Mouse (Mus musculus) R1 (cell line): Measurements from ENCODE around the gene Cyth1.
A peak's percentile ranks its signal among the peaks of the same experiment; 100 is the strongest.

Source experiments
- DNase-seq: peaks from one replicate; pipeline ENCODE4 v3.0.0-alpha.2; 2018; ENCODE audit warnings: low read depth, low spot score

Gene Cyth1

DNA sequence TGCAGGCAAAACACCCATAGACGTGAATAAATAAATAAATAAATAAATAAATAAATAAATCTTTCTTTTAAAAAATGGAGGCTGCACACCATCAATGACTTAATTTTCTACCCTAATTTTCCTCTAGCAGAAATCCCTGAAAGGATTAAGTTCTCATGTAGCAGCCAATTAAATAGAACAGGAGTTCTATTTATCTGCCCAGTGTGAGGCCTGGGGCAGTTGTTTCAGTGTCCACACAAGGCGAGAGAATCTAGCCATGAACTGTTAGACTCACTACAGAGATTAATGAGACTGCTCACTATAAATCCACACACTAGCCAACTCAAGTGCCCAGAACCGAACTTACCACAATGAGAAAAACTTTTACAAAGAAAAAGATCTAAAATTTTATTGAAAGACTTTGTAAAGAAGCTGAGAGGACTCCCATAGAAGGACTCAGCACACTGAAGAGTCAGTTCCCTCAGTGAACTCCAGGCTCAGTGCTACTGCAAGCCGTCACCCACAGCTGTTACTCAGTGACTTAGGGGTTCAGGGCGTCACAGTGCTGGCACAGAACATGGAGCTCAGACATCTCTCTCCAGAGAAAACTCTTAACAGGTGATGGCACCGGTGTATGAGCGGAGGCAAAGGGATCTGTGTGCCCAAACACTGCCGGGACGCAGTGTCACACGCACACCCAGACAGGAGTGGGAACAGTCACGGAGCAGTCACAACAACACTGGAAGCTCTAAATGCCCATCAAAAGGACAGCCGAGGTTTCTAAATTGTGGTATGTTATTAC is 23.1 kb downstream of the Cyth1 start:
- DNase-seq: no peak

GRCm38 (mm10) chr11:118223416-118224067 is 24.9 kb downstream of the Cyth1 start:
- no peak for DNase-seq

DNA sequence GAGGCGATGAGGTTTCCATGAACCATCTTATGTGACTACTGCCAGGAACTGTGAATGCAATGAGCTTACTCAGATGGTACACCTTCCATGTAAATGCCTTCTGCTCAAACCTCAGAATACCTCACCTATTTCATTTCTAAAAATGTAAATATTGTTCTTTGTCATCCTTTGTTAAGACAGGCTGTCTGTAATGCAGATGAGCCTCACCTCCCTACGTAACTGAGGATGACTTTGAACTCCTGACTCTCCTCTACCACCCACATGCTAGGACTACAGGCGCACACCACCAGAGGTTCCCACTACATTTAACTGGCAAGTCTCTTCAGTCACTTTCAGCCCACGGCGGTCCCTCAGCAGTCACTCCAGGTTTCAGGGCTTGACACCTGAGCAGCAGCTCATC is 25.5 kb downstream of the Cyth1 start:
- DNase-seq: no peak

DNA sequence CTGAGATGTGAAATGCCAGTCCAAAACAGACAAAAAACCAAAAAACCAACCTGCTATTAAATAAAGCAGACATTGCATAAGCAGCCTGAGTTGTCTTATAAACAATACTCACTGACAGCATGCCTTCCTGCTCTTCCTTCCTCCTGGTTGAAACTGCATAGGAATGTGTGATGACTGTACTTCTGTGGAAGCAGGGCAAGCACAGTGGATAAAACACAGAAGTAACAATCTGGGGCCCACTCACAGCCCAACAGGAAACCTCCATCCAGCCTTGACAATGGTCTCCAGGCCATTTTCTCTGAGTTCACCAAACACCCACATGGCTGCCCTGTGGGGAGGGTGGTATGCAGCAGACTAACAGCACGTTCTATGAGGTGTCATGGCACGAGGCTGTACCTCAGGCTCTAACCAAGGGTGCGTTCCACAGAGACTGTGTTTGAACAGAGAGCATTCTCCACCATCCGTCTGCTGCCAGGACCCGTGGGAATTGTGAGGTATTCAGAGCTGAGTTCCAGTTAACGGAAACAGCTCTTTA is 26.0 kb downstream of the Cyth1 start:
- DNase-seq: no peak

DNA sequence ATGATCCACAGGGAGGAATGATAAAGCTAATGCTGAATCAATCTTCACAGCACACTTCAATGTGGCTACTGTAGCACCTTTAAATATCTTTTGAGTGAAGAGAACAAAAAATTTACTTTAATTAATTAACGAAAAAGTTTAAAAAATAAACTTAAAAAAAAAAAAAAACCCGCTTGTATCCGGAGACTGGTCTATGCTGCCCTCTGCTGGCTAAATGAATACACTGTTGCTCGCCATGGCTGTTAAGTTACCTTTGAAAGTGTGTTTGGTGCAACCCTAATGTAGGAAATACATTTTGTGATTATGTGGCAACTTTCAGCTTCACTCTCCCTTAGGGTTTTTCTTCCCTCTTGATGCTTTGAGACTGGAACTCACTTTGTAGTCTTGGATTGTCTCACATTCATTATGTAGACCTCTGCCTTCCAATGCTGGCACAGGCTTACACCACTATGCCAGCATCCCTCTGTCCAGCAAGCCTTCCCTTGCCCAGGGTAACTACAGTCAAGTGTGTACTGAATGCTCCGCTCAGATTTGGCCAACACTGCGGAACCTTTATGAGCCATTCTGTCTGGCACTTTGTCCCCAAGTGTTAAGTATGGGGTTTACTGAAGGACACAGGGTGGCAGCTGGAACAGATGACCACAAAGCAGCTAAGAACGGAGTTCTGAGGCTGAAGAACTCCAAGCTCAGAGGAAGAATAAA is 27.7 kb downstream of the Cyth1 start:
- DNase-seq: peak; percentile 48

GRCm38 (mm10) chr11:118219066-118219465 is 29.3 kb downstream of the Cyth1 start:
- DNase-seq: no peak

DNA sequence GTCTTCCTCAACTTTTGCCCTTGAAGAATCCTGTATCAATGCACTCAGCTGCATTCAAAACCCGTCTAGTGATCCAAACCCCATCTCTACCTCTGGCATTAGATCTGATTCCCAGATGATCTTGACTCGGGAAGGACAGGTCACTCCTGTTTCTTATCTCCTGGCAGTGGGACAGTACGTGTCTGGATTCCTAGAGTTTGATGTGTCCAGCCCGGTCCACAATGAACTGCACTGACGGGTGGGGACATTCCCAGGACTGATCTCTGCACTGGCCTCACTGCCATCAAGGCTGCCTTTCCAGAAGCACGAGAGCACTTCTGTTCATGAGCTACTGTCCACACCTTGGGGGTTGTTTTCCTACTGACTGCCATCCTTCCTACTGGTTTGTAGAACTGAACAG is 31.9 kb downstream of the Cyth1 start:
- no peak for DNase-seq

DNA sequence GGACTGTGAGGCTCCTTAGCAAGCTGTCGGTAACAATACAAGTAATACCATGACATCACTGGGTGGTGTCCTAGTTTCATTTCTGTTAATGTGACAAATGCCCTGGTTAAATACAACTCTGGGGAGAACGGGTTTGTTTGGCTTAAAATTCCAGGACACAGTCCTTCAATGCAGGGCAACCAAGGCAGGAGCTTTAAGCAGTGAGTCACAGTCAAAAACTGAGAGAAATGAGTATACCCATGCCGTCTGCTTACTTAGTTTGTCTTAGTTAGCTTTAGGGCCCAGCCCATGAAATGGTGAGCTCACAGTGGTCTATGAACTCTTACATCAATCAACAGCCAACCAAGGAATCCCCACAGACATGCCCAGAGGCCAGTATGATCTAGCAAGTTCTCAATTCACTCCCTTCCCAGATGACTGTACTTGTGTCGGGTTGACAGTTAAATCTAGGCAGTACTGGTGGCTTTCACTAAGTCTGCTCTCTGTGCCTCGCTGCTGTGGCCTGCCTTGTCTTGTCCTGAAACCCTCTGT is 32.4 kb downstream of the Cyth1 start:
- no peak for DNase-seq

DNA sequence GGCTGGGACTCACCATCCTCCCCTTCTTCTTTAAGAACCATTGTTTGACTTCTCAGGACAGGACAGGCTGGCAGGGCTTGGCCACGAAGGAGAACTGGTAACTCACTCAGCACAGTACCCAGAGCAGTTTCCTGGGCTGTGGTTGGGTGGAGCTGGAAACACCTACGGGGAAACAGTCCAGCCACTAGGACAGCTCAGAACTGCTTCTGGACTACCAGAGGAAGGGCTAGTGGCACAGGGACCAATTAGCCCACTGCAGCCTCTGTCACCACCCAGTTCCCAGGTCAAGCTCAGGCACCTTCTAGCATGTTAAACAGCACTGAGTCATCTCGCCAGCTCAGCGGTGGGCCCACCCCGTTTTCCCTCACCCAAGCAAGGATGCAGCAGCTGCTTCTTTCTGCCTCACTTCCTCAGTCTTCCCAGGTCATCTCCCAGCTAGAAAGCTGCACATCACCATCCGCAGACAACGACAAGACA is 35.7 kb downstream of the Cyth1 start:
- no peak for DNase-seq

GRCm38 (mm10) chr11:118211749-118212635 is 36.4 kb downstream of the Cyth1 start:
- DNase-seq: no peak

GRCm38 (mm10) chr11:118210962-118211361 is 37.4 kb downstream of the Cyth1 start:
- no peak for DNase-seq

DNA sequence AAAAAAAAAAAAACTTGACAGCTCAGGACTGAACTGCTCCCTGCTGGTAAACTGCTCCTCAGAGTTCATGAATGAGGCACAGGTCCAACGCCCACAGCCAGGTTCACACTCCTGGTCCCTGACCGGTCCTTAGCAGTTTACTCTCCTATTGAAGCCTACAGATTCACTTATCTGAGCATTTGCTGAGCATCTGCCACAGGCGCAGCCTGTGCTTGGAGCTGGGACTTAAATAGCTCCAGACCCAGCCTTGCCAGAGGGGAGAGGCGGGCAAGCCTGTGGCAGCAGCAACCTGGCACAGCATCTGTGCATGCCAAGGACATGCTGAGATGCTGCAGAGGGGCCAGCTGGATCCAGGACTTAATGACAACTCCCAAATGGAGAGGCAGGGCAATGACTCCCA is 38.3 kb downstream of the Cyth1 start:
- no peak for DNase-seq

DNA sequence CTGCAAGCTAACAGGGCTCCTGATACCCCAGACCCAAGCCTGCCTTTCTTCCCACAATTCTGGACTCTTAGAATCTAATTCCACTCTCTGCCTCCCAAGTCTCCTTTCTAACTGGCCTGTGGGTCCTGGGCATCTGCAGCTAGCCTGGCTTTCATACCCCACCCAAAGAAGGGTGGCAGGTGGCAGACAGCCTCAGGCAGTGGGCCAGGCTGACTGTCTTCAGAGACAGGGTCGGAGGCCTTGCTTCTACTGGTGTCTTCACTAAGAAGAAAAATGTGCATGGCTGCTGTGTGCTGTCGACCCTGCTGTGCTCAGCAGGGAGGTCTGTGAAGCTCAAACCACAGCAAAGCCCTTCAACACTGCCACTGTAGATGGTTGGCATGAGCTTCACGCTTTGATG is 39.0 kb downstream of the Cyth1 start:
- no peak for DNase-seq

DNA sequence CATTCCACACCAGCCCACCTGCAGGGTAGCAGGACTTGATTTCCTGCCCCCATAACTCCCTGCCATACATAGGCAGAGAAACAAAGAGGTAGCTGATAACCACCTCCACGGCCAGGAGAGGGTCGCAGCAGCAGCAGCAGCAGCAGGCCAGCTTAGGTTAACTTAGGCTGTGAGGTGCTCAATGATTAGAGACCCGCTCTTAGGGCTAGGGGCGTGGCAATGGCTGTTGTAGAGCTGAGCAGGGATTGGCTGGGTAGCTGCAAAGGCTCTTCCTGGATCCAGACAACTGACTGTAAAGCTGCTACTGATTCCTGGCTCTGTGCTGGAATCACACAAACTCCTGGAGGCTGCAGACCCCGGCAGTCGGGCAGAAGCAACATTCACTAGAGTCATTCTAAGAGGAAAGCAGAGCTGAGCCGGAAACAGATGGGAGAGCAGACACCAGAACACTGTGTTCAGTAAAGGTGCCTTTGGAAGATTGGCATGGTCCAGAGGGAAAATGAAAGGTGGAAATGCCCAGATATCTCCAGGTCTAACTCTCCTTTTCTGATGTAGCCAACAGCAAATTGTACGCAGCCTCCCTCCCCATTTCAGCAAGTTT is 39.6 kb downstream of the Cyth1 start:
- peak; percentile 68 for DNase-seq

DNA sequence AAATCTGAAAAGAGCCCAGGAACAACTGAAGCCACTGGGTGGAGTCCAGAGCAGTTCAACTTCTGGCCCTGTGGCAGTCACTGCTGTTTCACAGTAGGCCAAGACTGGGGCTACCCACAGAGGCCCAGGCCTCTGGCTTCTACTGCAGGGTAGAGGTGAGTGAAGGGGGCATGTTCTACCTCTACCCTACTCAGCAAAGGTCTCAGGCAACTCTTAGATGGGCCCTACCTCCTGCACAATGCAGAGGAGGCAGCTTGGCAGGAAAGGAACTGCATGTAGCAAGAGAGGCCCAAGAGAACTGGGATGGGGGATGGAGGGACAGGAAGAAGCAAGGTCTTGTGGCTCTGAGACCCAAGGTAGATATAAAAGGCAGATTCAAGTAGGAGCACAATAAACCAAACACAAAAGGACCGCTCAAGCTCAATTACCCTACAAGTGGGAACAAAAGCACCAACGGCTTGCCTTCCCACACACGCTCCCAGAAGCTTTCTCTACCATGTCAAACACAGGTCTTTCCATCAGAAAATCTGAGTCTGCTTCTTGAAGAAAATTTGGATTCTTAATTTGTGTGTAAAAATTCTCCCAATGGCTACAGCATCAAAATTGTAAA is 40.9 kb downstream of the Cyth1 start:
- peak; percentile 60 for DNase-seq

GRCm38 (mm10) chr11:118206267-118206666 is 42.1 kb downstream of the Cyth1 start:
- no peak for DNase-seq

GRCm38 (mm10) chr11:118203469-118203868 is 44.9 kb downstream of the Cyth1 start:
- DNase-seq: no peak

DNA sequence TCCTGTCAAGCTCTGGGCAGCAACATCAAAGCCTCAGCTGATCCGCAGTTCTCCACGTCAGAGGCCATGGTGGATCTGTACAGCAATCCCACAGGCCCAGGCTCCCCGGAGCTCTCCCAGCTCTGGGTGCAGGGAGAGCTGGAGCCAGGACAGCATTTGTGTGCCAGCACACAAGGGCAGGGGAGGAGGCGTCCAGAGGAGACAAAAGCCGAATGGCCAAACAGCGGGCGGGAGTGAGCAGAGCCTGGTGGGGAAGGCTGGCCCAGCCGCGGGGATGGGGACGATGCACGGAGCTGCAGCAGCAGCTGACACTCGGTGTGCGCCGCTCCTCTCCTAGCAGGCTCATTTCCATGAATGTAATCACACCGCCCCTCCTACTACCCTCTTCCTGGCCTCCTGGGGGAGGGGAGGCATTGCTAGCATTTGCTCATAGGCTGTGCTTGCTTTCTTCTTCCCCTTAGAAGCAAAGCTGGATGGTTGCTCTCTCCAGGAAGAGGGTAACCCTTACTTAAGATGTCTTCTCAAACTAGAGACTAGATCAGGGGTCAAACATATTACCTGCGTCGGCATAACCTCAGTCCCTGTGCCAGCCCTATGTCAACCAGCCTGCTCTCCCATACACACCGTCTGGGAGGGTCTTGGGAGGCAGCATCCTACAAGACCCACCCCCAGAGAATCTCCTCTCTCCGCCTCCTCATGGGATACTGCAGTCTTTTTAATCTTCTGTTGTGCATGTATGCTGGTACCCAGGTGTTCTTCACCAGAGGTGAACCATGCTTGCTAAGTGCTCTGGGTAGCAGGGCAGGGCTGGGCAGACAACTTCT is 45.8 kb downstream of the Cyth1 start:
- peak; percentile 80 for DNase-seq

DNA sequence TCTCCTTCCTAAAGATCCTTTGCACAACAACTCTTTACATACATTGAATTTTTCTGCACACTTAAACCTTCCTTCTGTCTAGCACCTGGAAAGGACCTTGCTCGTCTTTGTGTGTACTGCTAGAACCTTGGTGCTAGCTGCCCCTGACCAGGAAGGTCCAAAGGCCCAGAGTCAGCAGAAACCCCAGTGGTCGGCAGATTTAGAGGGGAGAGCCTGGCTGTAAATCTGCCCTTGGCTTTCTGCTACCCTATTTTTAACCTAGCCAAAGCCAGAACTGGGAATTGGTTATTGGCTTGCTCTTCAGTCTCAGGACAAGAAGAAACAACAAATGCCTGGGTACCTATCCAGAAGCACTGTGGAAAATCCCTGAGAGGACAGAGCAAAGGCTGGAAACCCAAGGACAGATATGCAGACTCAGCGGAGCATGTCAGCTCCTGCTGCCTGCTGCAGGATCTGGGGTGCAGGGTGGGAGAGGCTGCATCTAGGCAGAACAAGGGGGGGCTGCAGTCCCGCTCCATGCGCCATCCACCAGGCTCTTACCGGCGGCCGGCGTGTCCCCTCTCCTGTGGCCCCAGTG is 46.5 kb downstream of the Cyth1 start:
- DNase-seq: no peak
